Mouse (Mus musculus) heart, embryonic 14.5 days (tissue): ENCODE measurements around the gene Cnnm3. TPM values are rescaled to one million over a fixed set of nuclear protein-coding genes. Genes with fewer than 3 reads are reported as not detected.

Source experiments
- ATAC-seq: fragments of 200-750 bp; cut with Nextera tagmentation; 2 replicates; pipeline ENCODE4 v1.8.0; 2017; ENCODE audit warnings: low read depth, moderate TSS enrichment; ENCODE audit not compliant: insufficient number of reproducible peaks, insufficient read depth, low FRiP score
- H3K27ac ChIP-seq, 2 experiments: fragments of 200-500 bp in 1 of 2; fragments of 300-500 bp in 1 of 2; sonication (generic) in 1 of 2; replicated peaks in 1 of 2; 2 replicates each; pipeline ENCODE4 v1.5.1; 2012 to 2014; ENCODE audit warnings: low read depth in 2 of 2, low read length in 2 of 2, control low read depth in 1 of 2, mild to moderate bottlenecking in 1 of 2, mixed read lengths in 1 of 2; ENCODE audit not compliant: control insufficient read depth in 1 of 2, insufficient read depth in 1 of 2
- H3K27me3 ChIP-seq: fragments of 300-500 bp; sonication (generic); 2 replicates; pipeline ENCODE4 v1.6.1; 2014; ENCODE audit warnings: mild to moderate bottlenecking, low read length, control low read depth; ENCODE audit not compliant: control insufficient read depth, insufficient read depth
- H3K36me3 ChIP-seq: fragments of 300-500 bp; sonication (generic); 2 replicates; pipeline ENCODE4 v1.6.1; 2014; ENCODE audit warnings: mild to moderate bottlenecking, control low read depth, low read length, mixed read lengths; ENCODE audit not compliant: control insufficient read depth, insufficient read depth
- H3K4me1 ChIP-seq, 2 experiments: fragments of 200-500 bp in 1 of 2; fragments of 300-500 bp in 1 of 2; sonication (generic) in 1 of 2; 2 replicates each; pipeline ENCODE4 v1.6.1; 2012 to 2014; ENCODE audit warnings: low read length in 2 of 2, control low read depth in 1 of 2, mixed read lengths in 1 of 2; ENCODE audit not compliant: control insufficient read depth in 2 of 2, insufficient read depth in 2 of 2
- H3K4me2 ChIP-seq: fragments of 300-500 bp; sonication (generic); 2 replicates; pipeline ENCODE4 v1.6.1; 2014; ENCODE audit warnings: mild to moderate bottlenecking, low read length
- H3K4me3 ChIP-seq, 2 experiments: fragments of 200-500 bp in 1 of 2; fragments of 300-500 bp in 1 of 2; sonication (generic) in 1 of 2; 2 replicates each; pipeline ENCODE4 v1.5.1; 2012 to 2014; ENCODE audit warnings: low read length in 2 of 2, mild to moderate bottlenecking in 2 of 2, control low read depth in 1 of 2, low read depth in 1 of 2, moderate library complexity in 1 of 2; ENCODE audit not compliant: control insufficient read depth in 1 of 2, insufficient read depth in 1 of 2
- H3K9ac ChIP-seq: fragments of 300-500 bp; sonication (generic); 2 replicates; pipeline ENCODE4 v1.6.1; 2014; ENCODE audit warnings: mild to moderate bottlenecking, low read length
- H3K9me3 ChIP-seq: fragments of 300-500 bp; sonication (generic); 2 replicates; pipeline ENCODE4 v1.6.1; 2016; ENCODE audit warnings: low read length, control low read depth; ENCODE audit not compliant: control insufficient read depth
- WGBS: fragments of 180-500 bp; shearing (Covaris S2); extraction: QIAGEN DNeasy Blood & Tissue Kit; methylation state at CpG from one replicate; pipeline ENCODE4 v1.1.7; 2014; 5-methylcytosine and 5-hydroxymethylcytosine counted together
- microRNA-seq: library from miRNA; unstranded; fragments of <30 nt; microRNA quantifications from one replicate; pipeline ENCODE4, GENCODE M21; 2016
- polyA plus RNA-seq: library from polyadenylated mRNA; unstranded; fragments of >200 nt; fragmentation: Nextera tagmentation; extraction: Ambion mirVana; gene quantifications from 2 replicates; pipeline ENCODE4 v1.2.1, GENCODE M21; 2014

The Cnnm3 gene
- polyA plus RNA-seq, 1 experiment from 2014 or later = 3.7 TPM

GRCm38 (mm10) chr1:36576991-36577675 lies 65.5 kb downstream of the Cnnm3 start:
- Histone ChIP-seq H3K27me3 (no peaks in the 10 kb centered on the region), H3K27ac (no peak overlapping the region), H3K36me3 (no peaks in the 10 kb centered on the region)

More at GRCm38 (mm10) chr1:36576991-36577675, 65.5 kb downstream of the Cnnm3 start:
- no peak for ATAC-seq
- H3K4me1 ChIP-seq = peaks cover 23 to 29% of the 10 kb centered on the region in 2 experiments
- H3K9ac ChIP-seq = no peak overlapping the region
- no peaks in the 10 kb centered on the region for H3K9me3 ChIP-seq
- 57% methylated on average over 6 of the region's 6 CpGs for WGBS
- H3K4me2 ChIP-seq = no peak overlapping the region
- H3K4me3 ChIP-seq = no peak overlapping the region

Small RNA genes lying within 50 kb of the gene (microRNA-seq; reads per million reads assigned to microRNA genes)
- not detected for gene Gm47280

Other genes with a start within 250 kb of the Cnnm3 start
- gene Neurl3, start 237.2 kb upstream of the Cnnm3 start, polyA plus RNA-seq = 4.6 and 5.2 TPM in 2 replicates
- gene Arid5a, start 204.1 kb upstream of the Cnnm3 start, polyA plus RNA-seq = 10.3 and 12.5 TPM in 2 replicates
- gene Kansl3, start 142.7 kb upstream of the Cnnm3 start, polyA plus RNA-seq = 40.8 and 43.4 TPM in 2 replicates
- gene Fer1l5, start 139.6 kb upstream of the Cnnm3 start, polyA plus RNA-seq = 0.61 and 0.63 TPM in 2 replicates
- 31.0 and 35.7 TPM in 2 replicates for gene Lman2l, start 66.6 kb upstream of the Cnnm3 start, polyA plus RNA-seq
- 4.5 and 5.9 TPM in 2 replicates for gene Cnnm4, start 40.2 kb upstream of the Cnnm3 start, polyA plus RNA-seq
- 18.9 and 19.4 TPM in 2 replicates for gene Ankrd23, start 25.0 kb downstream of the Cnnm3 start, polyA plus RNA-seq
- not detected in 2 replicates for gene Gm42417, start 27.6 kb downstream of the Cnnm3 start, polyA plus RNA-seq
- 27.2 and 29.0 TPM in 2 replicates for gene Ankrd39, start 35.6 kb downstream of the Cnnm3 start, polyA plus RNA-seq
- gene Sema4c, start 46.5 kb downstream of the Cnnm3 start, polyA plus RNA-seq = 1.3 and 1.6 TPM in 2 replicates
- 1.8 and 3.1 TPM in 2 replicates for gene Fam178b, start 171.3 kb downstream of the Cnnm3 start, polyA plus RNA-seq
- gene Cox5b, start 179.6 kb downstream of the Cnnm3 start, polyA plus RNA-seq = 1,570 and 1,612 TPM in 2 replicates
- gene 4933424G06Rik, start 198.3 kb downstream of the Cnnm3 start, polyA plus RNA-seq = 0.18 TPM in 1 of 2 replicates, not detected in the other
- gene Actr1b, start 202.6 kb downstream of the Cnnm3 start, polyA plus RNA-seq = 74.4 and 79.1 TPM in 2 replicates
- gene Zap70, start 249.9 kb downstream of the Cnnm3 start, polyA plus RNA-seq = 0.20 and 0.23 TPM in 2 replicates